Mouse (Mus musculus): ENCODE data around the gene Kcna6.

Gene Kcna6

GRCm38 (mm10) chr6:126740211-126741142 is at the start of gene Kcna6:
Kcna6 (minus strand) TSS chr6:126740674.
- in situ Hi-C loops (cut with MboI), result no loop called here

GRCm38 (mm10) chr6:126788863-126789262 is 48.4 kb upstream of the Kcna6 start:
- in situ Hi-C loops (cut with MboI), result no loop called here

- in situ Hi-C loops (cut with MboI), result no loop called here
These were observed 43.7 kb upstream of the Kcna6 start for GRCm38 (mm10) chr6:126784206-126784605.

- in situ Hi-C loops (cut with MboI), result no loop called here
These were observed 43.2 kb upstream of the Kcna6 start for GRCm38 (mm10) chr6:126783651-126784066.

- in situ Hi-C loops (cut with MboI), result no loop called here
These were observed 42.6 kb upstream of the Kcna6 start for GRCm38 (mm10) chr6:126783056-126783455.

- in situ Hi-C loops (cut with MboI), result no loop called here
These were observed 37.4 kb upstream of the Kcna6 start for GRCm38 (mm10) chr6:126777889-126778288.

- in situ Hi-C loops (cut with MboI), result no loop called here
These were observed 33.4 kb upstream of the Kcna6 start for GRCm38 (mm10) chr6:126773873-126774272.

GRCm38 (mm10) chr6:126772326-126772725 is 31.9 kb upstream of the Kcna6 start:
- in situ Hi-C loops (cut with MboI), result no loop called here

GRCm38 (mm10) chr6:126770146-126770731 is 29.8 kb upstream of the Kcna6 start:
- in situ Hi-C loops (cut with MboI), result no loop called here

- in situ Hi-C loops (cut with MboI), result no loop called here
These were observed 28.6 kb upstream of the Kcna6 start for GRCm38 (mm10) chr6:126768957-126769665.

GRCm38 (mm10) chr6:126767610-126768532 is 27.4 kb upstream of the Kcna6 start:
- in situ Hi-C loops (cut with MboI), result no loop called here

GRCm38 (mm10) chr6:126766552-126766951 is 26.1 kb upstream of the Kcna6 start:
- in situ Hi-C loops (cut with MboI), result no loop called here

- in situ Hi-C loops (cut with MboI), result no loop called here
These were observed 24.2 kb upstream of the Kcna6 start for GRCm38 (mm10) chr6:126764563-126765091.

GRCm38 (mm10) chr6:126761362-126761761 is 20.9 kb upstream of the Kcna6 start:
- in situ Hi-C loops (cut with MboI), result no loop called here

- in situ Hi-C loops (cut with MboI), result no loop called here
These were observed 15.4 kb upstream of the Kcna6 start for GRCm38 (mm10) chr6:126755729-126756411.

- in situ Hi-C loops (cut with MboI), result no loop called here
These were observed 12.0 kb upstream of the Kcna6 start for GRCm38 (mm10) chr6:126752520-126752919.

- in situ Hi-C loops (cut with MboI), result no loop called here
These were observed 5.4 kb upstream of the Kcna6 start for GRCm38 (mm10) chr6:126745888-126746287.

- in situ Hi-C loops (cut with MboI), result no loop called here
These were observed 2.1 kb upstream of the Kcna6 start for GRCm38 (mm10) chr6:126742610-126743009.

GRCm38 (mm10) chr6:126739326-126740210 is 906 bp downstream of the Kcna6 start:
- in situ Hi-C loops (cut with MboI), result no loop called here

GRCm38 (mm10) chr6:126736996-126737395 is 3.5 kb downstream of the Kcna6 start:
- in situ Hi-C loops (cut with MboI), result no loop called here

Data from mature B cell (primary cell).